Mouse (Mus musculus): ENCODE data around the gene Pithd1.

The Pithd1 gene

GRCm38 (mm10) chr4:135926195-135926808 is 60.8 kb downstream of the Pithd1 start:
- DNase-seq = no peak

Measured in cerebellum, adult 8-10 months (tissue).